Mouse (Mus musculus) monocyte, adult 2 months (primary cell): ENCODE results near the gene Bnc2.

ENCODE experiments used
- DNase-seq, 2 experiments: peaks; one replicate each; pipeline ENCODE4 v3.0.0; 2022; ENCODE audit warnings: low spot score in 2 of 2, low read depth in 1 of 2

The Bnc2 gene

GRCm38 (mm10) chr4:84675171-84675973 lies at the start of gene Bnc2:
TSS of gene Bnc2 (minus strand) at chr4:84675275.
- DNase-seq = no peak

- DNase-seq = no peak
Observed at GRCm38 (mm10) chr4:84707961-84708360, 32.9 kb upstream of the Bnc2 start.

- no peak for DNase-seq
Observed at GRCm38 (mm10) chr4:84685521-84686366, 10.7 kb upstream of the Bnc2 start.

- DNase-seq = no peak
Observed at GRCm38 (mm10) chr4:84685009-84685408, 9.9 kb upstream of the Bnc2 start.

- no peak for DNase-seq
Observed at GRCm38 (mm10) chr4:84675974-84676315, 870 bp upstream of the Bnc2 start.

- no peak for DNase-seq
Observed at GRCm38 (mm10) chr4:84674318-84675170, 531 bp downstream of the Bnc2 start.

GRCm38 (mm10) chr4:84673681-84674307 lies 1.3 kb downstream of the Bnc2 start:
- DNase-seq = no peak

GRCm38 (mm10) chr4:84672181-84672791 lies 2.8 kb downstream of the Bnc2 start:
- no peak for DNase-seq

GRCm38 (mm10) chr4:84670996-84671395 lies 4.1 kb downstream of the Bnc2 start:
- DNase-seq = no peak

GRCm38 (mm10) chr4:84669650-84670049 lies 5.4 kb downstream of the Bnc2 start:
- DNase-seq = no peak

GRCm38 (mm10) chr4:84668949-84669605 lies 6.0 kb downstream of the Bnc2 start:
- DNase-seq = no peak

- no peak for DNase-seq
Observed at GRCm38 (mm10) chr4:84668226-84668625, 6.8 kb downstream of the Bnc2 start.

- DNase-seq = no peak
Observed at GRCm38 (mm10) chr4:84662228-84663065, 12.6 kb downstream of the Bnc2 start.

GRCm38 (mm10) chr4:84661341-84661740 lies 13.7 kb downstream of the Bnc2 start:
- no peak for DNase-seq

- no peak for DNase-seq
Observed at GRCm38 (mm10) chr4:84651786-84652185, 23.3 kb downstream of the Bnc2 start.

GRCm38 (mm10) chr4:84646576-84646975 lies 28.5 kb downstream of the Bnc2 start:
- no peak for DNase-seq

GRCm38 (mm10) chr4:84639166-84639565 lies 35.9 kb downstream of the Bnc2 start:
- DNase-seq = no peak

GRCm38 (mm10) chr4:84637641-84638040 lies 37.4 kb downstream of the Bnc2 start:
- DNase-seq = no peak

- no peak for DNase-seq
Observed at GRCm38 (mm10) chr4:84634751-84635150, 40.3 kb downstream of the Bnc2 start.
